Mouse (Mus musculus) adrenal gland, adult (tissue): ENCODE results near the gene Gm42688.

ENCODE experiments used
- DNase-seq, 2 experiments: peaks; one replicate each; pipeline ENCODE4 v3.0.0; 2022 to 2023; ENCODE audit warnings: low spot score in 1 of 2; ENCODE audit not compliant: inconsistent age in 2 of 2

Gm42688 gene

GRCm38 (mm10) chr6:83083497-83083896 lies 17.9 kb upstream of the Gm42688 start:
- peak in 1 of 2 experiments; percentile 38 for DNase-seq

GRCm38 (mm10) chr6:83084477-83084876 lies 16.9 kb upstream of the Gm42688 start:
- DNase-seq, result peak in 1 of 2 experiments; percentile 32

- DNase-seq, result peak; percentile 70 to 87
These were observed 15.0 kb upstream of the Gm42688 start, which contains the start of gene Lbx2 for GRCm38 (mm10) chr6:83086121-83087035. Gene Lbx2 (plus strand): TSS chr6:83086367.

GRCm38 (mm10) chr6:83087205-83087925 lies 14.1 kb upstream of the Gm42688 start:
- DNase-seq, result peak; percentile 78 to 91

GRCm38 (mm10) chr6:83087926-83088260 lies 13.5 kb upstream of the Gm42688 start:
- no peak for DNase-seq

- peak in 1 of 2 experiments; percentile 64 for DNase-seq
These were observed 8.8 kb upstream of the Gm42688 start for GRCm38 (mm10) chr6:83092416-83093127.

- peak in 1 of 2 experiments; percentile 45 for DNase-seq
These were observed 5.4 kb upstream of the Gm42688 start for GRCm38 (mm10) chr6:83095968-83096367.

- peak; percentile 75 to 95 for DNase-seq
These were observed 3.0 kb upstream of the Gm42688 start for GRCm38 (mm10) chr6:83098411-83098810.

- DNase-seq, result peak; percentile 84 to 92
These were observed 505 bp downstream of the Gm42688 start for GRCm38 (mm10) chr6:83101688-83102556.

GRCm38 (mm10) chr6:83103130-83103650 lies 1.8 kb downstream of the Gm42688 start:
- no peak for DNase-seq

GRCm38 (mm10) chr6:83104158-83104557 lies 2.7 kb downstream of the Gm42688 start:
- DNase-seq, result no peak

GRCm38 (mm10) chr6:83107566-83108400 lies 6.4 kb downstream of the Gm42688 start:
- peak; percentile 83 to 94 for DNase-seq

- DNase-seq, result peak; percentile 89 to 97
These were observed 7.6 kb downstream of the Gm42688 start, which contains the start of gene Mrpl53 for GRCm38 (mm10) chr6:83108762-83109668. Gene Mrpl53 (plus strand): TSS chr6:83109040.

GRCm38 (mm10) chr6:83111510-83112136 lies 10.2 kb downstream of the Gm42688 start:
- peak in 1 of 2 experiments; percentile 24 for DNase-seq

- DNase-seq, result peak; percentile 96 to 98
These were observed 13.7 kb downstream of the Gm42688 start, which contains the start of gene Mogs for GRCm38 (mm10) chr6:83115011-83115671. Gene Mogs (plus strand): TSS chr6:83115496.

- DNase-seq, result no peak
These were observed 14.4 kb downstream of the Gm42688 start for GRCm38 (mm10) chr6:83115682-83116372.
